Comparison of ENCODE assay signal across 10 mouse cellular contexts in genomic region chr11:84013105-84013504, GRCm38 (mm10). TPM values are rescaled to one million over a fixed set of nuclear protein-coding genes. Genes with fewer than 3 reads are reported as not detected.
DNase-seq lines count a peak whose midpoint lies in the region; ATAC-seq lines count a peak whose summit lies in the region.
"Had no signal": no experiment of that assay in that cellular context is flagged by ENCODE, and none has a peak within 500 bp of the region (broad histone marks: within the 10 kb centered on the region; RNA-seq: fewer than 3 reads in every experiment).

No protein-coding gene starts in this region.

- no peaks in the 10 kb centered on the region for H3K9me3 ChIP-seq in hindbrain, embryonic 15.5 days

- H3K27ac ChIP-seq in hindbrain, embryonic 15.5 days (replicated peaks): peak overlapping the region; percentile 36; the same call in 1 of the 2 replicates

- no peak overlapping the region for H3K9ac ChIP-seq in hindbrain, embryonic 15.5 days

- peaks cover 29% of the 10 kb centered on the region for H3K4me1 ChIP-seq in hindbrain, embryonic 15.5 days (replicated peaks)

- no peak overlapping the region for H3K4me2 ChIP-seq in hindbrain, embryonic 15.5 days

- no peak for ATAC-seq in hindbrain, embryonic 15.5 days (ENCODE audit: low FRiP score, low read depth)
- no peak for ATAC-seq in erythroblast, adult 5-6 weeks (replicated peaks; ENCODE audit: low FRiP score, poor library complexity, severe bottlenecking)

- peak; percentile 31 for DNase-seq in adrenal gland, postnatal 14 days
- no peak for DNase-seq in adrenal gland, postnatal 36 days
- peak; percentile 76 to 79 for DNase-seq in cerebellum, postnatal 14 days
- DNase-seq in right cerebral cortex, postnatal 25 days: peak; percentile 42
- DNase-seq in heart, adult 11 months: no peak
- no peak for DNase-seq in ovary, adult 18-20 months (ENCODE audit: low spot score)
- DNase-seq: kidney, adult 18-20 months had no signal

- H3K4me3 ChIP-seq in hindbrain, embryonic 15.5 days: no peak overlapping the region
- H3K4me3 ChIP-seq: erythroblast, embryonic 14.5 days had no signal

- peaks cover 29% of the 10 kb centered on the region for H3K36me3 ChIP-seq in hindbrain, embryonic 15.5 days

- H3K27me3 ChIP-seq in hindbrain, embryonic 15.5 days: no peaks in the 10 kb centered on the region

- 14% methylated on average over 7 of the region's 7 CpGs for WGBS in hindbrain, embryonic 15.5 days

RNA-seq across cellular contexts. Expression of gene Synrg, which starts 48.9 kb away (rescaled TPM):
- 38.6 and 45.5 TPM in 2 replicates for total RNA-seq in adrenal gland, postnatal 14 days (2021)
- total RNA-seq in adrenal gland, postnatal 36 days (2021): 10 to 100 TPM; 48.4 to 49.2 TPM
- polyA plus RNA-seq in hindbrain, embryonic 15.5 days (2015; fragmentation: Nextera tagmentation; extraction: Ambion mirVana): 23.0 and 24.4 TPM in 2 replicates
- total RNA-seq in erythroblast, adult 5-6 weeks (2015; ENCODE audit: low replicate concordance): 10.0 and 11.0 TPM in 2 replicates
- 6.1 and 8.9 TPM in 2 replicates for total RNA-seq in erythroblast, adult 5-6 weeks (2017; ENCODE audit: low replicate concordance)

RNA-seq across cellular contexts. Expression of gene Dusp14, which starts 56.0 kb away (rescaled TPM):
- 4.4 and 4.9 TPM in 2 replicates for total RNA-seq in adrenal gland, postnatal 14 days (2021)
- total RNA-seq in adrenal gland, postnatal 36 days (2021): 10 to 100 TPM in 1 of 2 experiments, 1 to 10 TPM in 1; 6.0 to 14.0 TPM
- 10.1 and 12.0 TPM in 2 replicates for polyA plus RNA-seq in hindbrain, embryonic 15.5 days (2015; fragmentation: Nextera tagmentation; extraction: Ambion mirVana)
- not detected in 2 replicates for total RNA-seq in erythroblast, adult 5-6 weeks (2015; ENCODE audit: low replicate concordance)
- not detected in 2 replicates for total RNA-seq in erythroblast, adult 5-6 weeks (2017; ENCODE audit: low replicate concordance)
- polyA plus RNA-seq: erythroblast, embryonic 14.5 days had no signal

Comparison
In these comparisons a context has a peak if more than half of its experiments do, and no peak if none do; other contexts are left out.
1. DNase-seq: peak in adrenal gland, postnatal 14 days (single experiment), cerebellum, postnatal 14 days (2 of 2) and right cerebral cortex, postnatal 25 days (single experiment); none in adrenal gland, postnatal 36 days (0 of 2), heart, adult 11 months (single experiment) and ovary, adult 18-20 months (single experiment).